Mouse (Mus musculus) gastrocnemius, adult 2 months (tissue): ENCODE measurements around the gene Gosr2. TPM values are rescaled to one million over a fixed set of nuclear protein-coding genes. Genes with fewer than 3 reads are reported as not detected.

Experiments
- DNase-seq: peaks from one replicate; pipeline ENCODE4 v3.0.0; 2022
- H3K27ac ChIP-seq: fragments of 200-600 bp; 2 replicates; pipeline ENCODE4 v1.8.1; 2022; ENCODE audit warnings: mild to moderate bottlenecking
- H3K4me3 ChIP-seq: fragments of 200-600 bp; 2 replicates; pipeline ENCODE4 v1.8.1; 2022; ENCODE audit warnings: mild to moderate bottlenecking, moderate library complexity
- CTCF ChIP-seq: fragments of 200-600 bp; IDR thresholded peaks from 2 replicates; pipeline ENCODE4 v1.8.1; 2022; ENCODE audit warnings: antibody characterized with exemption, mild to moderate bottlenecking, moderate library complexity
- intact Hi-C: fragments of 180-260 bp; cut with DNase I; formaldehyde crosslinking; loops from one replicate; pipeline ENCODE4 v1.15.1; 2025
- total RNA-seq, 2 experiments: library from RNA; stranded (reverse); gene quantifications; 2 replicates each; pipeline ENCODE4 v1.2.3; 2021

The Gosr2 gene
- total RNA-seq, 2 experiments from 2014 or later = 38.3 to 40.1 TPM

DNA sequence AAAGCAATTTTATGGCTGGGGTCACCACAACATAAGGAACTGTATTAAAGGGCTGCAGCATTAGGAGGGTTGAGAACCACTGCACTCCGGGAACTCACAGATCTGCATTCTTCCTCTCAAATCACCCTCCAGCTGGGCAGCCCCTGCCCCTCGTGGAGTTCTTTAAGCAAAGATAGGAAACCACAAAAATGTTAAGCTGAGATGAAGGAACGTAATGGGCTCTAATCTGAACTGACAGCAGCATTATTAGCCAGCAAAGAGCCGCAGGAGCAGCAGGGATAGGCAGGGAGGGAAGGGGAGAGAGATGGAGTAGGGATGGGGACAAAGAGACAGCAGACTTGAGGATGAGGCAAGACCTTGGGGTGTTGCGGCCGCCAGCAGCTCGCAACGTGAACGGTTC is 19.3 kb upstream of the Gosr2 start:
- no peak overlapping the region for H3K27ac ChIP-seq
- no peak overlapping the region for H3K4me3 ChIP-seq
- intact Hi-C loops = no loop called here
- no peak for DNase-seq
- no peak for TF ChIP-seq CTCF

DNA sequence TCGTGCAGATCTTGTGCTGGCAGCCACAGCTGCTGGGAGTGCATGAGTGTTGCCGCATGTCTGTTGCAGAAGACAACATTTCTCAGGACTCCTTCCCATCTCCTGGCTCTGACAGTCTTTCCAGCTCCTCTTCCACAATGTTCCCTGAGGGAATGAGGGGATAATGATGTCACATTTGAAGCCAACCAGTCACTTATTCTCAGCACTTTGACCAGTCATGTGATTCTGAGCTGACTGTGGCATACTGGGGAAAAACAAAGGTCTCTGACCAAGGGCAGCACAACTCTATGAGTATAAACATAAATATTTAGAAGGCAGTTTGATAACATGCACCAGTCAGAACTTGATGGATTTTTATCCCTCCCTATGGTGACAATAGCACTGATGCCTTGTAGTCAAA is 16.4 kb upstream of the Gosr2 start:
- intact Hi-C loops = no loop called here
- no peak for TF ChIP-seq CTCF
- Histone ChIP-seq H3K4me3 (no peak overlapping the region), H3K27ac (no peak overlapping the region)
- DNase-seq = no peak

DNA sequence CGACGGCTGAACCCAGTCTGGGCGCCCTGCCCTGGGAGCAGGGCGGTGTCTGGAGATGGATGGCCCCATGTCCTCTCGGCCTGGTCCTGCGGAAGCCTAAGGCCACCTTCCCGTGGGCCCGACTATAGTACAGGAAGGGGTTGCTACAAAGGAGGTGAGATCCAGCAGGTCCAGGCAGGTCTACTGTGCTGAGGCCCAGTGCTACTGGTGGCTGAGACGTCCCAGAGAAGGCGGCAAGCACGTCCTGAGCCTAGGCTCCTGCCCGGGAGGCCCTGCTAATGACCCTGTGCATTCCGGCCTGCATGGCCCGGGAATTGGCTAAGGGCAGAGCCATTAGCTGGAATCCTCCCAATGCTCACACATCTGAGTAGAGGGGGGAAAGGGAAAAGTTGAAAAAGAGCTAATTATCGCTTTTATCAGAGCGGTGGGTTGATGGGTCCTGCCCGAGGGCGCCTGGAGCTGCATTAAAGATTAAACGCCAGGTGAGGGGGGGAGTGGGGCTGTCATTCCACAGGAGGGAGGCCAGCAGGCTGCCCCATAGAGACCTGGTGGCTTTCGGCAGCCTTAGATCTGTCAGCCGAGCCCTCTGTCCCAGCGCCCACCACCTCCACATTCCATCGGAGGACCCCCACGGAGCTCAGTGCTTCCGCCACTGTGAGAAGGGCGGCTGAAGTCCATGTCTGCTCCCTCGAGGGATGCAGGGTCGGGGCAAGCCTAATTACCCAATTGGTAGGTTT is 14.3 kb upstream of the Gosr2 start:
- H3K27ac ChIP-seq = no peak overlapping the region
- DNase-seq = no peak
- intact Hi-C loops = no loop called here
- no peak overlapping the region for H3K4me3 ChIP-seq
- no peak for TF ChIP-seq CTCF

DNA sequence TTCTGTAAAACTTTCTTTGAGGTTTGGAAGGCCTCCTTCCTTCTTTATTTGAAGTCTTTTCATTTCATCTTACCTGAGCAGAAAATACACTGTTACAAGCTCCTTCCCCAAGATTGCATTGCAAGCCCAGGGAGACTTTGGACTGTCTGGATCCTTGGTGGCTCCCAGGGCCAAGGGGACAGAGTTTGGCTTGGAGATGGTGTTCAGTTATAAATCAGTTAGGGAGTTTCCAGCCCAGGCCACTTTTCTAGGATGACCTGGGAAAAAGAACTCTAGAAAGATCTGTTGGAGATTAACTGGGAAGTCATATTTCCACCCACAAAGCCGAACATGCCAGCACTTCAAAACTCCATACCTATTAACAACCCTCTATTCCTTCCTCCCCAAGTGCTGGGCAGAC is 12.3 kb upstream of the Gosr2 start:
- H3K4me3 ChIP-seq = no peak overlapping the region
- TF ChIP-seq CTCF = no peak

DNA sequence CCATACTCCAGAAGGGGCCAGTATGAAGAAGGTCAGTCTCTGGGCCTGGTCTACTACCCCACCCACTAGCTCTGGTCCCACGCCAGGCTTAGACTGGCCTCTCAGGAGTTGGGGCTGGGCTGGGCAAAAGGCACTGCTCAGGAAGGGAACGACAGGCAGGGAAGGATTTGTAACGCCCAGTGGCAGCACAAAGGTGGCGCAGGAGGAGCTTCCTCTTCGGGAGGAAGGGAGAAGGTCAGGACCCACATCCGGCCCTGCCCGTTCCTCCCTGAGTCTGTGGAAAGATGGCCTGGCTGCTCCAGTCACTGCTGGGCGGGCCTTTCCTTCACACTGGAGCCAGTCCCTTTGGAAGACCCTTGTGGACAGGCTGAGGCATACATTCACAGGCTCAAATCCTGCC is 9.3 kb upstream of the Gosr2 start:
- DNase-seq = peak; percentile 58
- no peak for TF ChIP-seq CTCF
- H3K4me3 ChIP-seq = no peak overlapping the region
- peak overlapping the region; percentile 70 for H3K27ac ChIP-seq
- intact Hi-C loops = no loop called here

More for the DNA sequence above, 12.3 kb upstream of the Gosr2 start:
- no peak for DNase-seq
- H3K27ac ChIP-seq = no peak overlapping the region
- intact Hi-C loops = no loop called here

DNA sequence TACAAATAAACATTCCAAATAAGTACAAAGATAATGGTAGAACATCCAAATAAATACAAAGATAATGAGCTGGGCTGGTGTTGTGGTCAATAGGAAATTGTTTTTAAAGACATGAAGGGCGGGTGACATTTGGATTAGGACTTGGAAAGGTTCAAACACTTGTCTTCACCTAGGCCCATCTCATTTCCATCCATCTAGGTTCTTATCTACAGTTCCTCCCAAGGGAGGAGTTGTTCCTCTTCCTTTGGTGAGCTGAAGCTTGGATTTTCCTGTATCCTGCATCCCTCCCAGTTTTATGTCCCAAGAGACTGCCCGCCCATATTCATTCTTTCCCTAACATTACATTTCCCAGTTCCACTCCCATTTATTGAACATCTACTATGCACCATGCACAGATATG is 528 bp upstream of the Gosr2 start:
- Histone ChIP-seq H3K27ac (peak overlapping the region; percentile 99), H3K4me3 (peak overlapping the region; percentile 86)
- DNase-seq = no peak
- intact Hi-C loops = no loop called here
- no peak for TF ChIP-seq CTCF

DNA sequence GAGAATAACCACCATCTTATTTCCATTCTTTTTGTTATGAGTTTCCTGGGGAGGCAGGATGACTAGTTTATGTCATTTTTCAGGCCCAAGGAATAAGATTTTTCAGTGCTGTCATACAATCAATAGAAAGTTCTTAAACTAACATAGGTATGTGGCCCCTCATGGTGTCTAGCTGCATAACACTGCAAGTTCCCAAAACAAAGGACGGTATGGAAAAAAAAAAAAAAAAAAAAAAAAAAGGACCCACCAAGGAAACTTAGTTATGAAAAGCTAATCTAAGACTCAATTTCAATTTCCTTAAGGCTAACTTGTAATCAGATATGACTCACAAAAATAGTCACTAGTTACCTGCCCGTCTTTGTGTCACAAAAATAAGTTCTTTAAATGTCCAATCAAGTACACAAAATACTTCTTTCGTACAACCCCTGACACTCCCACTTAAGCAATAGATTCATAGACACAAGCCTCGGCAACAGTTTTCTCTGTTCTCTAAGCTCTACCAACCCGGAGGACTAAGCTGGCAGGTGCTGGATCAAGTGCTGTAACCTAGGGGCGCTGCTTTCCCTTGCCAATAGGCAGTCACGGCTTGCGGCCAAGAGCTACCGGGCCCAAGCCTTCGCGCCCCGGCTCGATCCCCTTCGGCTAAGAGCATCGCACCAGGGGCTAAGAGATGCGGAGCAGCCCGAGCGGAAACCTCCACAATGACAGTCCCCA is 690 bp downstream of the Gosr2 start:
- peak overlapping the region; percentile 99 for H3K27ac ChIP-seq
- no peak for TF ChIP-seq CTCF
- peak overlapping the region; percentile 86 for H3K4me3 ChIP-seq
- intact Hi-C loops = no loop called here
- DNase-seq = no peak

DNA sequence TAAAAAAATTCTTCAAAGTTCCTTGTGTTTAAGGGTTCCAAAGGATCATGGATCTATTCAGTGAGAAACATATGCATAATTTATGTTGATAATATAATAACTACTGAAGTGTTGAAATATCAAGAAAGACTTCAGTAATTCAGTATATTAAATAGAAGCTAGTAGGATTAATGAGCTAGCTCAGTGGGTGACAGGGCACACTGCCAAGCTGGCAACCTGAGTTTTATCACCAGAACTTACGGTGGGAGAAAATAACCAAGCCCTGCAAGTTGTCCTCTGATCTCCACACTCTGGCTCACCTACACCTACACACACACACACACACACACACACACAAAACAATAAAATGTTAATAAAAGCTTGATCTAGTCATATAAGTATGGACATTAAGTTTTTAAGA is 4.5 kb downstream of the Gosr2 start:
- TF ChIP-seq CTCF = no peak
- intact Hi-C loops = no loop called here
- no peak for DNase-seq
- H3K27ac ChIP-seq = no peak overlapping the region
- H3K4me3 ChIP-seq = no peak overlapping the region

DNA sequence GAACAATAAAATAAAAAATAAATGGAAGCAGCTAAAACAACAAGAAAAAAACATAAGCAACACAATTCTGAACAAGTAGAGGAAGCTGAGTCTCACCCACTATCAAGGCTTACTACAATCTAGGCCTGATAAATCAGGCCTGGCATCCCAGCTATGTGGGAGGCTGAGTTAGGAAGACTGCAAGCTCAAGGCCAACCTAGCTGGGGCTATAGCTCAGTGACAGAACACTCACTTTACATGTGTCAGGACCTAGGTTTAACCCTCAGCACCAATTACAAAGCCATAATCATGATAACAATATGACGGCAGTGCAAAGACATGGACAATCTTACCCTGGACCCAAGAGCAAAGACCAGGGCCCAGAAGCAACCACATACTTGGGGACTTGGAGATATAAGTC is 6.7 kb downstream of the Gosr2 start:
- Histone ChIP-seq H3K4me3 (no peak overlapping the region), H3K27ac (no peak overlapping the region)
- no peak for TF ChIP-seq CTCF
- DNase-seq = no peak
- intact Hi-C loops = no loop called here

DNA sequence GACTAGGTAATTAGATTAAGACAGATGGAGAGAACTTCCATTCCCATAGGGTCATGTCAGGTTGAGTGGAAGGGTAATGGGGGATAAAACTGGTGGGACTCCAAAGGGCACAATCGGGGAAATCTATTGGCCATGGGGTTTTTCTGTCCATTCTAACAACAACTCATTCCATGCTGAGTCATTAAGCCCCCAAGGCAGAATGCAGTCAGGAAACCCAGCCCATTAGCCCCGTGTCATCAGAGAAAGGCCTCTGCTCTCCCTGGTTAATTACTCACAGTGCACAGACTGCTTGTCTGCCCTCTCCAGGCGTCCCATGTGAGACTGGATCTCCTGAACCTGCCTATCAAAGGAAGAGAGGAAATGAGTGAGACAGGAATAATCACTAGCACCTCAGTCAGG is 8.7 kb downstream of the Gosr2 start:
- intact Hi-C loops = no loop called here
- Histone ChIP-seq H3K4me3 (no peak overlapping the region), H3K27ac (no peak overlapping the region; the same call in 1 of the 2 replicates)
- no peak for DNase-seq
- TF ChIP-seq CTCF = no peak

DNA sequence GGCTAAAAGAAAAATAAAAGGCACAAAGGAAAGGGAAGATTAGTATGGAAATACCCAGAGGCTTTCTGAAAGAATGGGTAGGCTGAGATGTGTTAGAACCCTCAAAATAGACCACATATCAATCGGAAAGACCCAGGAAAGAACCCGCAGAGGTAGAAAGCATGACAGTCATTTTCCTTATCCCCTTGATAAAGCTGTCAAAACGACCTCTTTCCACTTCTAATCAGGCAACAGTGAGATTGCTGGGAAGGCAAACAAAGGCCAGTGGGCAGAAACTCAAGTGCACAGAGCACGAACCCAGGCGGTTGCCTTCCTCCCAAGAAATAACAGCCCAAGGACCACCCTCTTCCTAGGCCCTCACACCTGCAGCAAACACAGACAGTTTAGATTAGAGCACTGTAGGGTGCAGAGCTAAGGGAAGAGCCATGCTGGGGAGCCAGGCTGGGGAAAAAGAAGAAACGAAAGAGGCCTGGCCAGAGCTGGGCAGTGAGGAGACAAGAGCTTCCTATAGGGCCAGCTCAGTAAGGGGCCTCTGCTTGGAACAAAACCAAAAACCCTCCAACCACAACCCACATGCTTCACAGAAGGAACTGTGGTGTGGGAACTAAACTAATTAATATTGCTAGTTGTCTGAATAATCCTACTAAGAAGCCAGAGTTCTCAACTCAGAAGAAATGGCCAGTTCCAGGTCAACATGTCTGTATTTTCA is 9.3 kb downstream of the Gosr2 start:
- H3K4me3 ChIP-seq = no peak overlapping the region
- intact Hi-C loops = no loop called here
- TF ChIP-seq CTCF = no peak
- DNase-seq = no peak
- H3K27ac ChIP-seq = no peak overlapping the region

DNA sequence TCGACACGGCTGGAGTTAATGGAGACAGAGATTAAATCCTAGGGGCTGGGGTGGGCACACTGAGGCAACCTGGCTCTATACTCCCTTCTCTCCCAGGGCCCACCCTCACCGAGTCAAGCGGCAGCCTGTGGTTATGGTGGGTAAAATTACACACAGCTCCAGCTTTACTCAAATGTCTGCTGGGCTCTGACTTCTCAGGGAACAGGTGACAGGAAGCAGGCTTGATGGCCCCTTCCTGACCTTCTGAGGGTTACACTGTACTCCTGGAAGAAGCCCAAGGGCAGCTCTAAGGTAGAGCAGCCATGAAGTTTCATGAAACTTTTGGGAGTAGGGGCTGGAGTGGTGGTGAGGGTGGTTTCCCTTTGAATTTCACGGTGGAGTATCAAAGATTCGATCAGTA is 11.0 kb downstream of the Gosr2 start:
- peak overlapping the region; percentile 12; the same call in 1 of the 2 replicates for H3K27ac ChIP-seq
- no peak for TF ChIP-seq CTCF
- no peak for DNase-seq
- no peak overlapping the region for H3K4me3 ChIP-seq
- intact Hi-C loops = no loop called here

DNA sequence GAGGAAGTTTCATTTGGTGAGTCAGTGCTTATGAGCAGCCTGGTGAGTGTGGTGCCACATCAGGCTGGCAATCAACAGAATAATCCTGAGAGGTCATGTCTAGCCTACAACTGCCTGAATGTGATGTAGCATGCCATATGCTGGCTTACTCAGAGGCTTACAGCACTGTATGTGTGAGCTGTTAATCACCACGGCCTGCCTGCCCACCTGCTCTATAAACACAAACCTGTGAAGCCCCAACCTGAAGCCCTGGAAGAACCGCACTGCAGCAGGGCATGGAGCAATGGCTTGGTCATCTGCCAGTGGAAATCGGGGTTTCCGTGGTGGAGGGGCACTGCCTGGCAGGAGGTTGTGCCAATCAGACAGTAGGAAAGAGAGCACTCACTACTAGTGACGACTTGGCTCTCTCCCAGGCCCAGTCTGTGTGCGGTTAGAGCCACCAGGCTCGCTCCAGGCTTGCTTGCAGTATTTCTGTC is 12.4 kb downstream of the Gosr2 start:
- intact Hi-C loops = no loop called here
- DNase-seq = no peak
- TF ChIP-seq CTCF = no peak
- H3K4me3 ChIP-seq = no peak overlapping the region
- no peak overlapping the region for H3K27ac ChIP-seq
